Mouse (Mus musculus) midbrain, embryonic 14.5 days (tissue): ENCODE measurements around the gene Tie1. TPM values are rescaled to one million over a fixed set of nuclear protein-coding genes. Genes with fewer than 3 reads are reported as not detected.

Source experiments
- ATAC-seq: fragments of 200-750 bp; cut with Nextera tagmentation; 2 replicates; pipeline ENCODE4 v1.8.0; 2017; ENCODE audit warnings: moderate number of reproducible peaks, moderate library complexity; ENCODE audit not compliant: low FRiP score, low TSS enrichment
- DNase-seq: peaks from one replicate; pipeline ENCODE4 v3.0.0-alpha.2; 2015
- H3K27ac ChIP-seq: fragments of 300-500 bp; sonication (generic); replicated peaks from 2 replicates; pipeline ENCODE4 v1.5.1; 2014; ENCODE audit warnings: mild to moderate bottlenecking, low read depth, low read length, moderate library complexity
- H3K27me3 ChIP-seq: fragments of 300-500 bp; sonication (generic); 2 replicates; pipeline ENCODE4 v1.6.1; 2014; ENCODE audit warnings: low read length, control low read depth, mixed read lengths; ENCODE audit not compliant: control insufficient read depth, insufficient read depth
- H3K36me3 ChIP-seq: fragments of 300-500 bp; sonication (generic); 2 replicates; pipeline ENCODE4 v1.6.1; 2014; ENCODE audit warnings: low read length, control low read depth; ENCODE audit not compliant: control insufficient read depth, insufficient read depth
- H3K4me1 ChIP-seq: fragments of 300-500 bp; sonication (generic); 2 replicates; pipeline ENCODE4 v1.6.1; 2014; ENCODE audit warnings: mild to moderate bottlenecking, antibody characterized with exemption, low read length, control low read depth; ENCODE audit not compliant: control insufficient read depth, insufficient read depth
- H3K4me2 ChIP-seq: fragments of 300-500 bp; sonication (generic); 2 replicates; pipeline ENCODE4 v1.6.1; 2014; ENCODE audit warnings: mild to moderate bottlenecking, low read length, moderate library complexity
- H3K4me3 ChIP-seq: fragments of 300-500 bp; sonication (generic); replicated peaks from 2 replicates; pipeline ENCODE4 v1.5.1; 2014; ENCODE audit warnings: low read depth, low read length
- H3K9ac ChIP-seq: fragments of 300-500 bp; sonication (generic); replicated peaks from 2 replicates; pipeline ENCODE4 v1.6.1; 2014; ENCODE audit warnings: mild to moderate bottlenecking, low read length, moderate library complexity
- H3K9me3 ChIP-seq: fragments of 300-500 bp; sonication (generic); 2 replicates; pipeline ENCODE4 v1.6.1; 2016; ENCODE audit warnings: low read length, control low read depth, mixed read lengths; ENCODE audit not compliant: control insufficient read depth
- WGBS: fragments of 180-500 bp; shearing (Covaris S2); extraction: QIAGEN DNeasy Blood & Tissue Kit; methylation state at CpG from one replicate; pipeline ENCODE4 v1.1.7; 2014; 5-methylcytosine and 5-hydroxymethylcytosine counted together
- polyA plus RNA-seq: library from polyadenylated mRNA; unstranded; fragments of >200 nt; fragmentation: Nextera tagmentation; extraction: Ambion mirVana; gene quantifications from 2 replicates; pipeline ENCODE4 v1.2.1, GENCODE M21; 2014

Tie1 gene
- polyA plus RNA-seq, 1 experiment from 2014 or later, result 12.0 TPM

DNA sequence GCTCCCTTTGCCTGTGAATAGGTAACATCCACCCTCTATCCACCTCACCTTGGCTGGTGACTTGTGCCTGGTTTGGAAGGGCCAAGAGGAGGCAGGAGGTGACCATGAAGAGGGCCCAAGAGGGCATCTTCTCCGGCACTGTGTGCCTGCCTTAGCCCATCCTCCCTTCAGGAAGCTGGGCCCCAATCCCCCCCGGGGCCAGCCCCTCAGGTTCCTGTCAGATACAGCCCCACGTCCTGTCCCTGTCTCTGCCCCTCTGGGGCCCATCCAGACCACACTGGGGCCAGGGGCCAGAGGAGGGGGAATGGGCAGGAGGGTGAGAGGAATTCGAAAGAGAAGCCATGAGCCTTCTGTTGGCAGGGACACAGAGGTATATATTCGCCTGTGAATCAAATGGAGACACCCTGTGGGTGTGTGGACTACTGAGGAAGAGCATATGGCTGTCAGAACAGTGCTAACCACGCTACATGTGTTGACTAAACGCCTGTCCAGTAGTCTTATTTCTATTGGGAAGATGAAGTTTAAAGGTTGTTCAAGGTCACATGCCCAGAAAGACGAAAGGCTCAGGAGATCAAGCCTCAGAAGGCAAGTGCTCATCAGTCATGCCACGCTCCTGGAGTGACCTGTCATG, 32.4 kb downstream of the Tie1 start, which contains the start of gene Mpl:
Gene Mpl, minus strand, starts transcription at position 169 of the 631 bp plus-strand sequence.
- no peak within 1 kb of the TSS for H3K27ac ChIP-seq
- no peak for ATAC-seq

DNA sequence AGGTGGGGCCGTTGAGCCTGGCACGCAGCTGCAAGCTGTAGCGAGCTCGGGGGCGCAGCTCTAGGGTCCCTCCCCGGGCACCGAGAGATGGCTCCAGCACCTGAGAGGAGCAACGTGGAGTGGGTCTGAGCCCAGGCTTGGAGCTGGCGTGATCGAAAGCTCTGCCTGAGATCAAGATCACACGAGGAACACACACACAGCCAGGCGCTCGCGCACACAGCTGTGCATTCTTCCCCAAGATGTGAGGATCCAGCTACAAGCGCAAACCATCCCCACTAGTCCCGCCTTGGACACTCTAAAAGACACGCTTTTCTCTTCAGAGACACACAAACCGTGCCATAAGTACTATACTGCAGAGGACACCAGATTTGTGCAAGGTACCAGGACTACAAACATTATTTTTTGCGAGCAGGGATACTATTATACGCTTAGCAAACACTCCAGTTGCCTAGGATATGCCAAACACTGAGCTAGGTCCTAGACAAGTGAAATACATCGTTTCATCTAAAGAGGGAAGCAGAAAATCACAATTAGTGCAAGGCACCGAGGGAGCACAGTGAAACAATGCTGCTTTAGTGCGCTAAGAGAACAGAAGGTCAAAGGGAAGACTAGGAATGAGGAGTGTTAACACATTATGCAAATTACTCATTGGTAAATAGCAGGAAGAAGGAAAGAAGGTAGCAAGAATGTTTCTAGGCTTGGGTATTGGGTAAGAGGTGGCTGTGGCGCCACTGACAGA, 43.3 kb downstream of the Tie1 start:
- Histone ChIP-seq H3K4me2 (peak overlapping the region; percentile 73), H3K27me3 (no peaks in the 10 kb centered on the region), H3K4me3 (peak overlapping the region; percentile 36), H3K9ac (peak overlapping the region; percentile 47), H3K27ac (no peak overlapping the region), H3K9me3 (no peaks in the 10 kb centered on the region), H3K36me3 (no peaks in the 10 kb centered on the region), H3K4me1 (no peaks in the 10 kb centered on the region)
- no peak for ATAC-seq
- peak; percentile 43 for DNase-seq
- 17% methylated on average over 24 of the region's 24 CpGs for WGBS

More for the DNA sequence above, 32.4 kb downstream of the Tie1 start, which contains the start of gene Mpl:
- DNase-seq, result no peak
- Histone ChIP-seq H3K36me3 (no peaks in the 10 kb centered on the region), H3K9me3 (no peaks in the 10 kb centered on the region), H3K4me2 (no peak within 1 kb of the TSS), H3K4me1 (no peaks in the 10 kb centered on the region), H3K27me3 (no peaks in the 10 kb centered on the region), H3K4me3 (no peak within 1 kb of the TSS), H3K9ac (no peak within 1 kb of the TSS)
- WGBS, result 74% methylated on average over 9 of the region's 9 CpGs

DNA sequence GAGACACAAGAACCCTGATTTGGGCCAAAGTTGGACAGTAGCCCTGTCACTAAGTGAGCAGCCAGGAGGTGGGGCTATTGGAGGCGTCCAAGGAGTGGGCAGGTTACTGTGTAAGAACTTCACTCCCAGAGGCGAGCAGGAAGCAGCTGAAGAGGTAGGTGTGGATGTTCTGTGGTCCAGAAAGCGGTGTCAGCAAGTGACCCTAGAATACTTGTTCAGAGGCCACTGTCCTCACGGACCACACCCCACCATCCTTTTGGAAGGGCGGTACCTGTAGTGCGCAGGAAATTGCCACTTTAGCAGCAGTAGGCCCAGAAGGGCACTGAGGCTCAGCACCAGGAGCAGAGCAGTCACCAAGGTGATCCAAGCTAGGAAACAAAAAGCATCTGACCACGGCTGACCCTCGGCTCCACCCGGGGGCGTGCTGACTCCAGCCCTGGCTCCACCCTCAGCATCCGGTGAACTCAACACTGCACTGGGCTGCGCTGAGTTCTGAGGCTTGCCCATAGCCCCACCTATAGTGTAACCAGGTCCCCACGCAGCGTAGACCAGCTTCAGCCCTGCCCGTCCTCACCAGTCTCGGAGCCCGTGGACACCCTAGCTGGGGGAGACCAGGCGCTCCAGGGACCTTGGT, 44.0 kb downstream of the Tie1 start:
- Histone ChIP-seq H3K4me3 (peak overlapping the region; percentile 36), H3K4me2 (peak overlapping the region; percentile 73), H3K36me3 (no peaks in the 10 kb centered on the region), H3K27me3 (no peaks in the 10 kb centered on the region), H3K4me1 (no peaks in the 10 kb centered on the region), H3K9me3 (no peaks in the 10 kb centered on the region), H3K27ac (no peak overlapping the region), H3K9ac (peak overlapping the region; percentile 47)
- DNase-seq (peak; percentile 30), ATAC-seq (peak; percentile 55)
- 19% methylated on average over 18 of the region's 18 CpGs for WGBS

DNA sequence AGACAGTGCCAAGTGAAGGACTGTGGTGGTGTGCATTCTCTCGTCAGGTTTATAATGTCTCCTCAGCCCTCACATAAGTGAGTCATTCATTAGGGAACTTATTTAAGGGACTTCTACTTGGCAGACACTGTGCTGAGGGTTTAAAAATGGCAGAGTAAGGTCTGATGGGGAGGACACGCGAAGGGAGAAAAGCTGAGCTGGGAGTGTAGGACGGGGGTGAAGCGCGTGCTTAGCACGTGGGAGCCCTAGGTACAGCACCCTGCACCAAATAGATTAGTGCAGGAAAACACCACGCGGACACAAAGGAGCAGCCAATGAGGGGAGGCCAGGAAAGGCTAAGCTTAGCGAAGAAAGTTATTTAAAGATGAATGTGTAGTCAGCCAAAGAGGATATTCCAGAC, 44.8 kb downstream of the Tie1 start:
- Histone ChIP-seq H3K36me3 (no peaks in the 10 kb centered on the region), H3K9ac (no peak overlapping the region), H3K9me3 (no peaks in the 10 kb centered on the region), H3K27ac (no peak overlapping the region), H3K4me3 (no peak overlapping the region), H3K27me3 (no peaks in the 10 kb centered on the region), H3K4me2 (no peak overlapping the region), H3K4me1 (no peaks in the 10 kb centered on the region)
- 87% methylated on average over 10 of the region's 10 CpGs for WGBS
- DNase-seq (no peak), ATAC-seq (no peak)

DNA sequence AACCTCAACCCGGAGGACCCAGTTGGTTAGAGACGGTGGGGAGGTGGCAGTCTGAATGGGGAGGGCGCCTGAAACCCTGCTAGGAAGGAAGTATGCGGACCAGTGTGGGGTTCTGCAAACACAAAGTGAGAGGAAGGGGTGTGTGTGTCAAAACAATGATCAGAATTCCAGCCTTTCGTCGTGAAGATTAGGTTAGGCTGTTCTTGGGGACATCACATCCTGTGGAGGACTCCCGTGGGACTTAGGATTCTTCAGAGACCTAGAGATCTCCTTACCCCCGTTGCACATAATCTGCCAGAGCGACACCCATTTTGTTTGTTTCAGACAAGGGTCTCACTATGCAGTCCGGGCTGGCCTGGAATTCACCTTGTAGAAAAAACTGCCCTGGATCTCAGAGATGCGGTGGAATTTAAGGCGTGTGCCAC, 52.0 kb downstream of the Tie1 start:
- Histone ChIP-seq H3K27me3 (no peaks in the 10 kb centered on the region), H3K36me3 (peaks cover 8% of the 10 kb centered on the region; the same call in 1 of the 2 replicates), H3K4me3 (peak overlapping the region; percentile 50), H3K27ac (peak overlapping the region; percentile 87), H3K9ac (peak overlapping the region; percentile 63), H3K4me1 (peaks cover 16% of the 10 kb centered on the region), H3K4me2 (peak overlapping the region; percentile 95), H3K9me3 (no peaks in the 10 kb centered on the region)
- 11% methylated on average over 12 of the region's 12 CpGs for WGBS
- ATAC-seq (no peak), DNase-seq (peak; percentile 68)

DNA sequence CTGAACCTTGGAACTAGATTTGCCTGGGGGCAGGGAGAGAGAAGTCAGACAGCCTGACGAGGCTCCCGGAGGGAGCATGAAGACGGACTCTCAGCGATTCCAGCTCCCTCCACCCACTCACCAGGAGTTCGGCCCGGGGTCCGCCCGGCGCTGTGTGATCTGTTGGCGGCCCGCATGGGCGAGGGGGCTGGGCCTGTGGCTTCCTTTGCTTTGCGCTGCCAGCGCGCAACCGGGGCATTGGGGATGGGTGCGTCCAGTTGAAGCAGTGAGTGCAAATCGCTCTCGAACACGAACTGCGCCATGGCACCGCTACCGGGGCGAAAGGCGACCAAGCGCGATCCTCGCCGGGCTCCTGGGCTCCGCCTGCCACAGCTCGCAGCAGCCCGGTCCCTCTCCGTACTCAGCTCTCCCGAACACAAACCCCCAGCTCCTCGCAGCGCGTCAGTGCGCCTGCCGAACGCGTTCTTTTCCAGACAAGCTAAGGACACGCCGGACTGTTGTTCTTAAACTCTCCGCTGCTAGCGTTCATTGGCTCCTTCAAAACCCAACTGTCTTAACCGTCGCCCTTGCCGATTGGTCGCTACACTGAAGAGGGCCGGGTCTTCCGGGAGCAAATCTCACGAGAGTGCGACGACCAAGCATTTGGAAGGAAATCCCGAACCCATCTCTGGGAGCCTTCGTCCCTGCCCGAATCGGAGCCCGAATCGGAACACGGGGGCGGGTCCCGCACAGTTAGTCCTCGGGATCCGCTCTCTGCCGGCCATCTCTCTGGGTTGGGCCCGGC, 52.8 kb downstream of the Tie1 start, which contains the start of gene Cdc20:
Gene Cdc20, minus strand, starts transcription at position 533 of the 784 bp plus-strand sequence.
- peak within 1 kb of the TSS; percentile 50 for H3K4me3 ChIP-seq
- peaks cover 16% of the 10 kb centered on the region for H3K4me1 ChIP-seq
- peak within 1 kb of the TSS; percentile 63 for H3K9ac ChIP-seq
- peaks cover 16% of the 10 kb centered on the region for H3K36me3 ChIP-seq
- DNase-seq (peak; percentile 96), ATAC-seq (peak; percentile 97)
- H3K4me2 ChIP-seq, result peak within 1 kb of the TSS; percentile 95
- no peaks in the 10 kb centered on the region for H3K9me3 ChIP-seq
- WGBS, result under 1% methylated on average over 67 of the region's 67 CpGs
- peak within 1 kb of the TSS; percentile 87 for H3K27ac ChIP-seq
- H3K27me3 ChIP-seq, result no peaks in the 10 kb centered on the region

DNA sequence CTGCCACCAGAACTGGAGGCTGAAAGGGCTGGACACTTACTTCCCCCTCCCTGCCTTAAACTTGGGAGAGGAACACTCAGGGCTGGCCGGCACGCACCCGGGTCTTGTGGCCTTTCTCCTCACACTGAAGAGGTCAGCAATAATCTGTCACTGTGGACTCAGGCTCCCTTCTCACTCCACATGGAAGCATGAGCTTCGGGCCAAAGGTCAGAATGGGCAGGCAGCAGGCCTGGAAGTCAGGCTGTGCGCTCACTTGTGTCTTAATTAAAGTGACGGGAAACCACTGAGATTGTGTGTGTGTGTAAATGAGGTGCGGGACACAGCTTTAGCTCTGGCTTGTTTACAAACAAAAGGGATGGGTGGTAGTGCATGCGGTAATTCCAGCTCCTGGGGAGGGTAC, 57.5 kb downstream of the Tie1 start:
- peaks cover 23% of the 10 kb centered on the region for H3K36me3 ChIP-seq
- no peak overlapping the region; the same call in 1 of the 2 replicates for H3K9ac ChIP-seq
- WGBS, result 74% methylated on average over 8 of the region's 8 CpGs
- H3K4me3 ChIP-seq, result no peak overlapping the region
- no peak overlapping the region for H3K4me2 ChIP-seq
- no peaks in the 10 kb centered on the region for H3K27me3 ChIP-seq
- H3K27ac ChIP-seq, result no peak overlapping the region
- no peak for DNase-seq
- peaks cover 21% of the 10 kb centered on the region for H3K4me1 ChIP-seq
- no peak for ATAC-seq
- no peaks in the 10 kb centered on the region for H3K9me3 ChIP-seq

DNA sequence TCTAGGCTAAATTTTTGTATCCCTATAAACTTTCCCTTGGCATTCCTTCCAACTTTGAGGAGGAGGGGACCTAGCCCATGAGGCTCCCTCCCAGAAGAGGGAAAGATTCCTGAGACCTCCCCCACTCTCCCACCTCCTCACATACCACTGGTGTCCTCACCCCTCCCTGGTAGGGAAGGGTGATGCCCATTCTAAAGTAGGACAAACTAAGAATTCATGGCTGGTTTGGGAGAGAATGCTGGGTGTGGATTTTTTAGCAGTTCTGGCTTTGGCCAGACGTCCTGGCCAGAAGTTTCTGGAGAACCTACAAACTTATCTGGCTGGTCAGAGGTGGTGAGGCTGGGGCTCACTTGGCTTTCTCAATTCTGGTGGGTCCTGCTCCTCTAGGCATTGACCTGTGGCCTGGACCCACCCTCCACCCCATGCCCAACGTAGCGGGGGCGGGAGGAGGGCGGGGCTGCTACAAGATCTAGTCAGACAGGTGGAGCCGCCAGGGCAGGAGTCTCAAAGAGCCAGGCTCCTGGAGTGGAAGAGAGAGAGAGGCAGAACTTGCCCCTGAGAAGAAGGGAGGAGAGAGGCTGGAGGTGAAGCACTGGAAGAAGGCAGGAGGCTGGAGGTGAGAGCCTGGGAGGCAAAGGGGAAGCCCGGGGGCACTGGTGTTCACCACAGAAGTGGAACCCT, 60.5 kb downstream of the Tie1 start:
- ATAC-seq (no peak), DNase-seq (no peak)
- H3K9ac ChIP-seq, result no peak overlapping the region
- no peak overlapping the region for H3K4me3 ChIP-seq
- H3K27ac ChIP-seq, result no peak overlapping the region
- H3K4me1 ChIP-seq, result peaks cover 17% of the 10 kb centered on the region
- WGBS, result 61% methylated on average over 7 of the region's 7 CpGs
- no peaks in the 10 kb centered on the region for H3K27me3 ChIP-seq
- H3K4me2 ChIP-seq, result no peak overlapping the region
- H3K36me3 ChIP-seq, result peaks cover 23% of the 10 kb centered on the region
- H3K9me3 ChIP-seq, result no peaks in the 10 kb centered on the region
